Mouse (Mus musculus) heart, postnatal 0 days (tissue): ENCODE measurements around the gene Hectd1. TPM values are rescaled to one million over a fixed set of nuclear protein-coding genes. Genes with fewer than 3 reads are reported as not detected.

Experiments used
- ATAC-seq: fragments of 200-750 bp; cut with Nextera tagmentation; 2 replicates; pipeline ENCODE4 v1.8.0; 2017; ENCODE audit warnings: low read depth, moderate number of reproducible peaks, moderate library complexity; ENCODE audit not compliant: insufficient read depth
- DNase-seq: peaks from one replicate; pipeline ENCODE4 v3.0.0-alpha.2; 2016; ENCODE audit warnings: low spot score
- H3K27ac ChIP-seq: fragments of 300-500 bp; sonication (generic); 2 replicates; pipeline ENCODE4 v1.5.1; 2014; ENCODE audit warnings: low read depth, mild to moderate bottlenecking
- H3K27me3 ChIP-seq: fragments of 300-500 bp; sonication (generic); 2 replicates; pipeline ENCODE4 v1.6.1; 2014; ENCODE audit warnings: low read length, mixed read lengths; ENCODE audit not compliant: control insufficient read depth, insufficient read depth
- H3K36me3 ChIP-seq: fragments of 300-500 bp; sonication (generic); replicated peaks from 2 replicates; pipeline ENCODE4 v1.6.1; 2014; ENCODE audit warnings: low read length, mixed read lengths; ENCODE audit not compliant: control insufficient read depth, insufficient read depth
- H3K4me1 ChIP-seq: fragments of 300-500 bp; sonication (generic); 2 replicates; pipeline ENCODE4 v1.6.1; 2014; ENCODE audit warnings: antibody characterized with exemption; ENCODE audit not compliant: control insufficient read depth, insufficient read depth
- H3K4me2 ChIP-seq: fragments of 300-500 bp; sonication (generic); 2 replicates; pipeline ENCODE4 v1.6.1; 2014; ENCODE audit warnings: low read depth, mild to moderate bottlenecking, low read length, moderate library complexity
- H3K4me3 ChIP-seq: fragments of 300-500 bp; sonication (generic); 2 replicates; pipeline ENCODE4 v1.5.1; 2014; ENCODE audit warnings: low read depth, low read length
- H3K9ac ChIP-seq: fragments of 300-500 bp; sonication (generic); replicated peaks from 2 replicates; pipeline ENCODE4 v1.6.1; 2014; ENCODE audit warnings: low read depth, low read length, mixed read lengths
- H3K9me3 ChIP-seq: fragments of 300-500 bp; sonication (generic); replicated peaks from 2 replicates; pipeline ENCODE4 v1.6.1; 2016; ENCODE audit warnings: low read length; ENCODE audit not compliant: control insufficient read depth
- CTCF ChIP-seq: IDR thresholded peaks from 2 replicates; pipeline ENCODE4 v1.5.1; 2016; ENCODE audit warnings: antibody characterized with exemption, control low read depth, low read depth
- EP300 ChIP-seq: IDR thresholded peaks from 2 replicates; pipeline ENCODE4 v1.6.1; 2016; ENCODE audit warnings: antibody characterized with exemption, low read depth
- WGBS: fragments of 180-500 bp; shearing (Covaris S2); extraction: QIAGEN DNeasy Blood & Tissue Kit; methylation state at CpG from one replicate; pipeline ENCODE4 v1.1.7; 2014; 5-methylcytosine and 5-hydroxymethylcytosine counted together
- polyA plus RNA-seq: library from polyadenylated mRNA; unstranded; fragments of >200 nt; fragmentation: Nextera tagmentation; extraction: Ambion mirVana; gene quantifications from 2 replicates; pipeline ENCODE4 v1.2.1, GENCODE M21; 2015
- total RNA-seq: library from RNA; depleted of rRNA; stranded (reverse); fragments of >200 nt; gene quantifications from 2 replicates; pipeline ENCODE4 v1.2.3, GENCODE M21; 2014; ENCODE audit warnings: low replicate concordance

Gene Hectd1
- total and polyA plus RNA-seq, 2 experiments from 2014 or later: 27.1 to 71.1 TPM

DNA sequence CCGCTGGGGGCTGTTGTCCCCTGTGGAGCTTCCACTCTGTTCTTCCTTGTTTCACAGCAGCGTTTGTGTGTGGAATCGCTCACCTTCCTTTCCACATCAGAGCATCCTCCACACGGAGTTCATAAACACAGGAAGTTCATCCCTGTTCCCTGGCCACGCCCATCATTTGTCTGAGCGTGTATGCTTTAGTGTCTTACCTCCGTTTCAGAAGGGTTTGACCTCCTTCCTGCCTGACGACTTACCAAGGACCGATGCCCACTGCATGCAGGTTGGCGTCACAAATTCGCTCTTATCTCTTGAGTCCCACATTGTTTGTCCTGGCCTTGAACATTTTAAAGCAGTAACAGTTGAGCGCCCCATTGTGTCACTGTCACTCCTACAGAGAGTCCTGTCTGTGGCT lies 123.6 kb downstream of the Hectd1 start:
- DNase-seq: no peak
- no peaks in the 10 kb centered on the region for H3K9me3 ChIP-seq
- ATAC-seq: no peak
- H3K4me1 ChIP-seq: peaks cover 7% of the 10 kb centered on the region
- no peak for TF ChIP-seq EP300
- no peak for TF ChIP-seq CTCF
- H3K36me3 ChIP-seq: no peaks in the 10 kb centered on the region
- H3K4me2 ChIP-seq: no peak overlapping the region
- 59% methylated on average over 12 of the region's 12 CpGs for WGBS
- H3K27ac ChIP-seq: no peak overlapping the region
- no peak overlapping the region for H3K9ac ChIP-seq
- no peaks in the 10 kb centered on the region for H3K27me3 ChIP-seq
- no peak overlapping the region for H3K4me3 ChIP-seq

DNA sequence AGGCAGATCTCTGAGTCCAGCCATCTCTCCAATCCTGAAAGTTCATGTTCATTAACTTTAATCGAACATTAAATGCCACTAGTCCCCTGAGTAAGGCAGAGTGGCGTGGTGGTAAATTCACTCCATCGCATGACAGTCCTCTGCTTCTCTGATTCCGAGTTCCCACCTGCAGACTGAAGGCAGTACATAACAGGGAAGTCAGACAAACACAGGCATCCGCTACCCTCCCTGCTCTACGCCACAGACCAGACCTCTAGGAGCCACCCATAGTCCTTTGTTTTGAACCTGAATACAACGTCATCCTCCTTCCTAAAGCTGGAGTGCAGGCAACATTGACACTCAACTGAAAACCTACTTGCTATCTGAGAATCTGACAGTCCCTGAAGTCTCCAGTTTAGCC lies 124.8 kb downstream of the Hectd1 start:
- no peak for TF ChIP-seq EP300
- TF ChIP-seq CTCF: no peak
- DNase-seq (no peak), ATAC-seq (no peak)
- no peaks in the 10 kb centered on the region for H3K36me3 ChIP-seq
- H3K4me2 ChIP-seq: no peak overlapping the region
- no peaks in the 10 kb centered on the region for H3K9me3 ChIP-seq
- no peaks in the 10 kb centered on the region for H3K27me3 ChIP-seq
- H3K27ac ChIP-seq: no peak overlapping the region
- peaks cover 7% of the 10 kb centered on the region for H3K4me1 ChIP-seq
- no peak overlapping the region for H3K4me3 ChIP-seq
- H3K9ac ChIP-seq: no peak overlapping the region
- WGBS: 74% methylated on average over 7 of the region's 7 CpGs

DNA sequence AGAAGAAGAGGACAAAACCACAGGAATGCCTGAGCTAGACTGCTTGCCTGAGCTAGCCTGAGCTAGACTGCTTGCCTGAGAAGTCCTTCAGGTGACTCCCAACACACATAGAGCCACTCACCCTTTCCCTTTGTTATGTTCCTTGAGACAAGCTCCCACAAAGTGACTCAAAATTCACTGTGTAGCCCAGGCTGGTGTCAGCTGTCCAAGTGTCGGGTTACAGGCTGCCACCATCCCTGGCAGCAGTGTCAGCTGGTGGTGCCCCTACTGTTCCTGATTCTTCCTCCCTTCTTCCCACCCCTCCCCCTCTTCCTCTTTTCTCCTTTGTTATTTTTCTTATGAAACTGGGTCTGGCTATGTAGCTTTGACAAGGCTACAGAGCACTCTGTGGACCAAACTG lies 125.5 kb downstream of the Hectd1 start:
- DNase-seq: no peak
- no peak overlapping the region for H3K4me3 ChIP-seq
- no peak overlapping the region for H3K9ac ChIP-seq
- H3K27me3 ChIP-seq: no peaks in the 10 kb centered on the region
- TF ChIP-seq CTCF: no peak
- no peak for TF ChIP-seq EP300
- WGBS: 63% methylated on average over 1 of the region's 1 CpGs
- H3K4me1 ChIP-seq: peaks cover under 1% of the 10 kb centered on the region
- H3K36me3 ChIP-seq: no peaks in the 10 kb centered on the region
- H3K4me2 ChIP-seq: no peak overlapping the region
- no peaks in the 10 kb centered on the region for H3K9me3 ChIP-seq
- no peak for ATAC-seq
- H3K27ac ChIP-seq: no peak overlapping the region

DNA sequence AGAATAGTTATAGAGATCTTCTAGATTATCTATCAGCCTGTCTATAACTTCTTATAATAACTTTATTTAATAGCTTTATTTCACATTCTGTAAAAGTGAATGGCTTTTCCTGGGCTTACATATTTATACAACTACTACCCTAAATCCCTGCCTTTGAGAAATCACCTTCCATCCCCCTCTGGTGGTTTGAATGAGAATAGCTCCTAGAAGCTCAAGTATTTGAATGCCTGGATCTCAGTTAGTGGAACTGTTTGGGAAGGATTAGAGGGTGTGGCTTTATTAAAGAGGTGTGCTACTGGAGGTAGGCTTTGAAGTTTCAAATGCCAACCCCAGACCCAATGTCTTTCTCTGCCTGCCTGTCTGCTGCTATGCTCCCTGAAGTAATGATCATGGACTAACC lies 127.6 kb downstream of the Hectd1 start:
- ATAC-seq: no peak
- Histone ChIP-seq H3K9me3 (no peaks in the 10 kb centered on the region), H3K36me3 (no peaks in the 10 kb centered on the region), H3K9ac (no peak overlapping the region), H3K4me1 (no peaks in the 10 kb centered on the region; the same call in 1 of the 2 replicates), H3K4me2 (no peak overlapping the region), H3K27ac (no peak overlapping the region), H3K27me3 (no peaks in the 10 kb centered on the region), H3K4me3 (no peak overlapping the region)
- no peak for DNase-seq
- TF ChIP-seq EP300: no peak
- peak; percentile 18; the same call in 1 of the 2 replicates for TF ChIP-seq CTCF

DNA sequence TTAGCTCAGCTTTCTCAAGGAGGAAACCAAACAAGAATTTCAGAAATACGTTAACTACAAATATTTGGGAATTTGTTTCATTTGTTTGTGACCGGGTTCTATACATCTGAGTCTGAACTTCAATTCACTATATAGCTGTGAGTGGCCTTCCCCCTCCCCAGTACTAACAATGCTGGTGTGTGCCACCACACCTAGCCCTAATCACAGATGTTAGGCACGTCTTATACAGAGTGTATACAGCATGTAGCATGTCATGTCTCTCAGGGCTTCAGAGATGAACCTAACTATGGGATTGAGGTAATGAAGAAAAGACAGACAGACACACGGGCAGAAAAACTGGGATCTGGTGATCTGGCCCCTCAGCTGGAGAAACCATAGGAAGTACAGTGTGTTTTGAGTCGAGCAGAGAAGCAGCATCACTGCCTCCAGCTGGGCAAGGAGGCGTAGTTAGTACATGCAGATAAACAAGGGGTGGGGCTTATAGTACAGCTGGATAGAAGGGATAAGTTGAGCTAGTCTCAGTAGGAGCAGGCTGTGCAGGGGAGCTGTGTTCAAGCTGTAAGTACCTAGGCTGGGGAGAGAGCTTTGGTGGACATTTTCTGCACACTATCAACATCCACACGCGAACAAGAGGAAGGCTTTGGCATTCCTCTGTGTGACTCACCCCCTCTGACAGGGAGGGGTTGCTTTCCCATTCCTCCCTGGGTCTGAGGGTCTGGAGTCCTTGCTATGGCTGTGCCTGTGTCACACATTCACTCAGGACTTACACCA lies 129.5 kb downstream of the Hectd1 start:
- Histone ChIP-seq H3K9ac (no peak overlapping the region), H3K36me3 (no peaks in the 10 kb centered on the region), H3K4me2 (no peak overlapping the region), H3K27ac (peak overlapping the region; percentile 18; the same call in 1 of the 2 replicates), H3K4me3 (no peak overlapping the region), H3K4me1 (peaks cover 6% of the 10 kb centered on the region), H3K27me3 (no peaks in the 10 kb centered on the region), H3K9me3 (no peaks in the 10 kb centered on the region)
- WGBS: 42% methylated on average over 8 of the region's 8 CpGs
- TF ChIP-seq CTCF (no peak), EP300 (no peak)
- peak; percentile 26 for DNase-seq
- ATAC-seq: peak; percentile 64

DNA sequence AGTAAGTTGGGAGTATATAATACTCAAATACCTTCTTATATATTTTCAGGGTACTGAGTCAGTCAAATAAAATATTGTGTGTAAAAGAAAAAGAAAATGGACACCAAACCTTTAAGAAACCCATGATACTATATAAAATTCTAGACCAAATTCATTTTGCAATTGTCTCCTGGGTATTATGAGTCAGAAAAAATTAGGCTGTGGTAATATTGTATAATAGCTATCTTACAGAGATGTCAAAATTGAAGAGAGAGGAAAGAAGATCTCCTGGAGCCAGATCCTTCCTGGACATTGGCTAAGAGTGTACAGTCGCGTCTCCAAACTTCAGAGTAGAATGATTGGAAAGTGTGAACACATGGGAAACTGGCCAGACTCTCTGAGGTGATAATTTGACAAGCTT lies 133.2 kb downstream of the Hectd1 start:
- TF ChIP-seq EP300 (no peak), CTCF (no peak)
- H3K9ac ChIP-seq: no peak overlapping the region
- no peak for ATAC-seq

More for the DNA sequence above, 133.2 kb downstream of the Hectd1 start:
- H3K4me3 ChIP-seq: no peak overlapping the region
- H3K4me1 ChIP-seq: peaks cover 16% of the 10 kb centered on the region
- no peaks in the 10 kb centered on the region for H3K27me3 ChIP-seq
- 38% methylated on average over 2 of the region's 2 CpGs for WGBS
- H3K36me3 ChIP-seq: no peaks in the 10 kb centered on the region
- no peaks in the 10 kb centered on the region for H3K9me3 ChIP-seq
- H3K4me2 ChIP-seq: no peak overlapping the region
- no peak for DNase-seq
- H3K27ac ChIP-seq: no peak overlapping the region
